Mouse (Mus musculus): ENCODE data around the gene Papola.

Papola gene

GRCm38 (mm10) chr12:105862072-105862471, 77.6 kb downstream of the Papola start:
- no peak for DNase-seq (ENCODE audit: low read depth, low spot score)

- peak; percentile 68 for DNase-seq (ENCODE audit: low read depth, low spot score)
Measured at GRCm38 (mm10) chr12:105862607-105863006, 78.1 kb downstream of the Papola start.

- DNase-seq (ENCODE audit: low read depth, low spot score) = no peak
Measured at GRCm38 (mm10) chr12:105863436-105863835, 78.9 kb downstream of the Papola start.

GRCm38 (mm10) chr12:105867646-105868045, 83.2 kb downstream of the Papola start:
- DNase-seq (ENCODE audit: low read depth, low spot score) = no peak

- no peak for DNase-seq (ENCODE audit: low read depth, low spot score)
Measured at GRCm38 (mm10) chr12:105869242-105869641, 84.7 kb downstream of the Papola start.

GRCm38 (mm10) chr12:105869696-105870095, 85.2 kb downstream of the Papola start:
- DNase-seq (ENCODE audit: low read depth, low spot score) = no peak

- no peak for DNase-seq (ENCODE audit: low read depth, low spot score)
Measured at GRCm38 (mm10) chr12:105873283-105873682, 88.8 kb downstream of the Papola start.

GRCm38 (mm10) chr12:105875112-105875511, 90.6 kb downstream of the Papola start:
- no peak for DNase-seq (ENCODE audit: low read depth, low spot score)

- DNase-seq (ENCODE audit: low read depth, low spot score) = no peak
Measured at GRCm38 (mm10) chr12:105876521-105876920, 92.0 kb downstream of the Papola start.

- DNase-seq (ENCODE audit: low read depth, low spot score) = no peak
Measured at GRCm38 (mm10) chr12:105876931-105877330, 92.4 kb downstream of the Papola start.

GRCm38 (mm10) chr12:105878746-105879145, 94.3 kb downstream of the Papola start:
- DNase-seq (ENCODE audit: low read depth, low spot score) = no peak

GRCm38 (mm10) chr12:105883799-105884514, 99.5 kb downstream of the Papola start:
- DNase-seq (ENCODE audit: low read depth, low spot score) = no peak

GRCm38 (mm10) chr12:105884515-105885323, 100.2 kb downstream of the Papola start:
- DNase-seq (ENCODE audit: low read depth, low spot score) = no peak
